Mouse (Mus musculus) testis, adult 2 months (tissue): ENCODE measurements around the gene Ankrd35.

Source experiments
- CTCF ChIP-seq: fragments of 200-500 bp; IDR thresholded peaks from 2 replicates; pipeline ENCODE4 v1.5.1; 2012; ENCODE audit warnings: low read depth, mild to moderate bottlenecking, inconsistent platforms, low read length, moderate library complexity; ENCODE audit not compliant: control insufficient read depth, insufficient read depth, insufficient replicate concordance
- POLR2A ChIP-seq: fragments of 200-500 bp; IDR thresholded peaks from 2 replicates; pipeline ENCODE4 v1.6.1; 2012; ENCODE audit warnings: low read depth, mild to moderate bottlenecking, inconsistent platforms, low read length, moderate library complexity; ENCODE audit not compliant: control insufficient read depth

GRCm38 (mm10) chr3:96728634-96729402 lies 58.9 kb downstream of the Ankrd35 start:
- no peak for TF ChIP-seq CTCF
- TF ChIP-seq POLR2A, result no peak
